Mouse (Mus musculus) layer of hippocampus, adult 11-12 months (tissue): ENCODE data around the gene Psma6.

Experiments
- DNase-seq: peaks from one replicate; pipeline ENCODE4 v3.0.0; 2022; ENCODE audit warnings: low spot score

Psma6 gene

GRCm38 (mm10) chr12:55463992-55464845 lies 80.2 kb downstream of the Psma6 start:
- peak; percentile 47 for DNase-seq

- no peak for DNase-seq
Observed at GRCm38 (mm10) chr12:55464846-55465361, 80.9 kb downstream of the Psma6 start.

DNA sequence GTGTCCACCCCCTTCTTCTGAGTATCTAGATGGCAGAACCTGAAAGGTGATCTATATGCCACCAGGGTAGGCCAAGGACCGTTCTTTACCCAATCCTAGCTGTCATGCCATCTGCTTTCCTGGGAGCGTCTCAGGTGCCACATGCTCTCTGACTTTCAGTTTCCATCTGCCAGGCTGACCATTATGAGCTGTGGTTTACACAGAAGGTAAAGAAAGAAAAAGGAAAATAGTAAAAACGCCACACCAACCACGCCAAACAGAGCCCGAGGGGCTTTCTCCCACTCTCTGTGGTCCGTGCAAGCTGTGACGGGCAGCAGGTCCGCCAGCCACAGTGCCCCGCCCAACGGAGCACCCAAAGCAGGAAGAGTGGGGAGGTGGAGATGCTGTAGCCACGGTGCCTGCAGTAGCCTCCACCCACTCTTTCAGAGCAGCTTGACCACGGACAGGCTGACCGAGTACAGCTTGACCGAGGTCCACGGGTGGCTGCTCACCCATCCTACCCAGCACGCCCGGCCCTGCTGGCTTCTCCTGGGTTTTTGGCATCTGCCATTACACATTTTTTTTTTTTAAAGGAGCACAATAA lies 81.5 kb downstream of the Psma6 start:
- DNase-seq = no peak

GRCm38 (mm10) chr12:55466088-55466701 lies 82.2 kb downstream of the Psma6 start:
- DNase-seq = no peak

DNA sequence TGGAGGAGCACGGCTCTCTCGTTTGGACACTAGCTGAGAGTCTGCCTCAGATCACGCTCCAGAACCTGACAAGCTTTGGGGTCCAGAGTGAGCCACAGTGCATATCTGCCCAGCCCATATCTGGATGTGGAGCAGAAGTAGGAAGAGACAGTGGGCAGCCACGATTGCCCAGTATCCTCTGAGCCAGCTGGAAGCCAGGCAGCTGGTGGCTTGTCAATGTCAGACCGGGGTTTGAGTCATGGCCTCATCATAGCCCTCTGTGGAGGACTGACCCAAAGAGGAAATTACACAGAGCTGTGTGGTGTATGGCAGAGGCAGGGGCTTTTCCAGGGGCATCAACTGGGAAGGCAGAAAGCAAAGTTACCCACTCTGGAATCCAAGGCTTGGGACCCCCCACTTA lies 82.8 kb downstream of the Psma6 start:
- DNase-seq = no peak

DNA sequence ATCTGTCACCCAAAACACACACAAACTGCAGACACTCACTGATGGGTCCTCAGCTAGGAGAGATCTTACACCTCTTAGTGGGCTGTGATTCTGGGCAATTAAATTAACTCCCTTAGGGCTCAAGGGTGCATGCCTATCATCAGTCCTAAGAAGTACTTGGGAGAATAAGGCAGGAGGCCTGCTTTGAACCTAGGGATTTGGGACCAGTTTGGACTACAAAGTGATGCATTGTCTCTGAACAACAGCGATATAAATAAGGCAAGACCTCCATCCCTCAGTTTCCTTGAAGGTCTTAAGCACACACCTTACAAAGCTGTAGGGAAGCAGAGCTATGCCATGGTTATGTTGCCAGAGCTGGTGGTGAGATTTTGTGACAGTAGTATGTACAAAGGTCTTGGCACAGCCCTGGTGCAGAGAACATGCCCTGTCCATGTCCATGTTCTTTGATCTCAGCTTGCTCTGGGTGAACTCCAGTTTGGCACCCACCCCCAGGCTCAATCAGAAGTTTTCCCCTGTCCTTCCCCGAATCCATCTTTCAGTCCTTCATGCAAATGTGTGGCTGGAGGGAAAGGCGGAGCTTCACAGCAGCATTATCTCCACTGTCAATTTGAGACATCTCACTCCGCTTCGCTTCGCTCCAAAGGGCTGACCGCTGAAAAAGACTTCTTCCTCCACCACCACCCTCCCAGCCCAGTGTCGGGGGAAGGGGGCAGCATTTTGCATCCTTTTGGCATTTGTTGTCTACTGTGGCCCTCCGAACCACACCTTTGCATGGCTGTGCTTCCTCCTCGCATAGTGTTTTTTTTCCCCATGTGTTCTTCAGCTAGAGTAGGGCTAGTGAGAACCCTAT lies 83.5 kb downstream of the Psma6 start:
- no peak for DNase-seq
